Mouse (Mus musculus): ENCODE data around the gene 4930469K13Rik. TPM values are rescaled to one million over a fixed set of nuclear protein-coding genes. Genes with fewer than 3 reads are reported as not detected.

4930469K13Rik gene
- polyA plus RNA-seq, 1 experiment from 2014 or later: not detected

DNA sequence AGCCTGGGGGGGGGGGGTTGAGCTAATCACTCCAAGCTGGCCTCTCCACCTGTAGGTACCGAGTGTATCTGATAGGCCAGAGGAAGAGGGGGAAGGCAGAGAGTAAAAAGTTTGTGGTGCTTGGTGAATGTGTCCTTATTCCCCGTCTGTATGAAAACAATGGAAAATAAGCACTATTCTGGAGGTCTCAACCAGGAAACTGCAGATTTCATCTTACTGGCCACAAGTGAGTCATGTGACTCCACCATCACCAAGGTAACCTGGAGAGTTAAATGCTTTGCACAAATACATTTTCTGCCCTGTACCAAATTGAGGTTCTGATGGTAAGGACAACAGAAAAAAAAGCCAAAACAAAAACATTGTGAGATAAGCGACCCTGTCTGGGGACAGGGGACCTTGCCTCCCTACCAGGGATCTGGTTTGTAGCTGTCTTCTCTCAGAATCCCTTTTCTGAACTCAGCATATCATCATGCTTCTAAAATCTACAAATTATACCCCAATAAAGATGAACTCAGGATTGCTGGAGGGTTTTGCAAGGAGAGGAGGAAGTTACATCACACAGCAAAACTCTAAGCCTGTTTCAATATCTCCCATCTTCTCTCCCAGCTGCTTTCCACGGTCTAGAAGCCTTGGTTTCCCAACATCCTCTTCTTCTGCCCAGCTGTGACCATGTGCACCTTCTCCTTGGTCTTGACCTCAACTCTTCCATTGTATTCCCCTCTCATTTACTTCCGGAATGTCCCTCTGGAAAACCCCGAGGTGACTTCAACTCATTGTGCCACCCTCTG, 45.1 kb downstream of the 4930469K13Rik start:
- Histone ChIP-seq H3K27ac (ENCODE audit: low read depth, low read length) (no peak overlapping the region), H3K36me3 (ENCODE audit: control insufficient read depth, insufficient read depth, low read length) (no peaks in the 10 kb centered on the region), H3K9ac (ENCODE audit: low read depth, low read length) (no peak overlapping the region), H3K4me3 (ENCODE audit: low read length) (no peak overlapping the region), H3K9me3 (ENCODE audit: control insufficient read depth, low read length) (no peaks in the 10 kb centered on the region), H3K27me3 (ENCODE audit: control insufficient read depth, insufficient read depth, low read length) (no peaks in the 10 kb centered on the region), H3K4me1 (ENCODE audit: control insufficient read depth, insufficient read depth, low read length) (no peaks in the 10 kb centered on the region), H3K4me2 (replicated peaks; ENCODE audit: low read depth, low read length) (no peak overlapping the region)
- no peak for ATAC-seq (ENCODE audit: low FRiP score, low TSS enrichment)
- WGBS: 79% methylated on average over 6 of the region's 6 CpGs

DNA sequence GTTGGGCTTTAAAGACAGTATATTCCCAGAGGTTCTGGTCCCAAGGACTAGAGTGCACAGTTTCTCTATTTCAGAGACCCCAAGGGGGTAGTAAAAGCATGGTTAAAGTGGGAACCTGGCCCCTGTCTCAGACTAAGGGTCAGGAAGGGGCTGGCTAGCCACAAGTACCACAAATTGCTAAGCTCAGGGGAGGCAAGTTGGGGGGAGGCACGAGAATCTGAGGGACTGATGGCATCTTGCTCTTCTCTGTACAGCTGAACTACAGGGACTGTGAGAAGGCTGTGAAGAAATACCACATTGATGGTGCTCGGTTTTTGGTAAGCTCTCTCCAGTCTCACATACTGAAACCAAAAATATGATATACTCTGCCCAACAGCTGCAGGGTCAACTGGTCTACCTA, 47.7 kb downstream of the 4930469K13Rik start:
- H3K27ac ChIP-seq (ENCODE audit: low read depth, low read length): no peak overlapping the region
- H3K36me3 ChIP-seq (ENCODE audit: control insufficient read depth, insufficient read depth, low read length): no peaks in the 10 kb centered on the region
- WGBS: 77% methylated on average over 2 of the region's 2 CpGs
- no peaks in the 10 kb centered on the region for H3K27me3 ChIP-seq (ENCODE audit: control insufficient read depth, insufficient read depth, low read length)
- no peak overlapping the region for H3K9ac ChIP-seq (ENCODE audit: low read depth, low read length)
- H3K4me3 ChIP-seq (ENCODE audit: low read length): no peak overlapping the region
- ATAC-seq (ENCODE audit: low FRiP score, low TSS enrichment): no peak
- no peaks in the 10 kb centered on the region for H3K9me3 ChIP-seq (ENCODE audit: control insufficient read depth, low read length)
- H3K4me2 ChIP-seq (replicated peaks; ENCODE audit: low read depth, low read length): no peak overlapping the region
- H3K4me1 ChIP-seq (ENCODE audit: control insufficient read depth, insufficient read depth, low read length): no peaks in the 10 kb centered on the region

DNA sequence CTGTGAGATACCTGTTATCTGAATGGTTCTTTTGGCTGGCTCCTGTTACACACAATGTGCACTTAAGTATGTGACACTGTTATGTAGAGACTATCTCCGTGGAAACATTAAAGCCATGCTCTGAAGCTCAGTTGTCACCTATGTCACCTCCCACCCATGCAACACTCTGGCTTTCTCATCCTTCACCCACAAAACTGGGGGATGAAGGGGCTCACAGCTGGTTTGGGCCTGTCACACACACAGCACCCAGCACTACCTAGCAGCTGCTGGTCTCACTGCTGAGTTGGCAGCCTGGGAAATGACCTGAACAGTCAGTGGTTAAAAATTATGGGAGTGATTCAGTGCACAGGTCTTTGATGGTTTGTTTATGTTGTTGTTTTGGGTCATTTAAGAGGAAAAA, 48.3 kb downstream of the 4930469K13Rik start:
- Histone ChIP-seq H3K36me3 (ENCODE audit: control insufficient read depth, insufficient read depth, low read length) (no peaks in the 10 kb centered on the region), H3K9ac (ENCODE audit: low read depth, low read length) (no peak overlapping the region), H3K27me3 (ENCODE audit: control insufficient read depth, insufficient read depth, low read length) (no peaks in the 10 kb centered on the region), H3K4me1 (ENCODE audit: control insufficient read depth, insufficient read depth, low read length) (no peaks in the 10 kb centered on the region), H3K27ac (ENCODE audit: low read depth, low read length) (no peak overlapping the region), H3K4me3 (ENCODE audit: low read length) (no peak overlapping the region), H3K9me3 (ENCODE audit: control insufficient read depth, low read length) (no peaks in the 10 kb centered on the region), H3K4me2 (replicated peaks; ENCODE audit: low read depth, low read length) (no peak overlapping the region)
- no peak for ATAC-seq (ENCODE audit: low FRiP score, low TSS enrichment)
- WGBS: 72% methylated on average over 1 of the region's 1 CpGs

DNA sequence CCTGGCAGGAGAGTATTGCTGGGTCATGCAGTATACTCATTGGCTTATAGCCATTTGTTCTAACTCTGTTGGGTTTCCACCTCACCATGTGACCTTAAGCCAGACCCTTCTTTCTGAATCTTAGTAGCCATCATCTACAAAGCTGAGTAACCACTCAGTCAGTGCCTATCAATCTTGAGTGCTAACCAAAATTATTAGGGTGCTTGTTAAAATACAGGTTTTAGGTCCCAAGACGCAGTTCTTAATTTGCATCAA, 49.3 kb downstream of the 4930469K13Rik start:
- Histone ChIP-seq H3K27ac (ENCODE audit: low read depth, low read length) (no peak overlapping the region), H3K27me3 (ENCODE audit: control insufficient read depth, insufficient read depth, low read length) (no peaks in the 10 kb centered on the region), H3K9ac (ENCODE audit: low read depth, low read length) (no peak overlapping the region), H3K36me3 (ENCODE audit: control insufficient read depth, insufficient read depth, low read length) (no peaks in the 10 kb centered on the region), H3K4me3 (ENCODE audit: low read length) (no peak overlapping the region), H3K9me3 (ENCODE audit: control insufficient read depth, low read length) (no peaks in the 10 kb centered on the region), H3K4me2 (replicated peaks; ENCODE audit: low read depth, low read length) (no peak overlapping the region), H3K4me1 (ENCODE audit: control insufficient read depth, insufficient read depth, low read length) (no peaks in the 10 kb centered on the region)
- ATAC-seq (ENCODE audit: low FRiP score, low TSS enrichment): no peak
- 97% methylated on average over 1 of the region's 1 CpGs for WGBS

DNA sequence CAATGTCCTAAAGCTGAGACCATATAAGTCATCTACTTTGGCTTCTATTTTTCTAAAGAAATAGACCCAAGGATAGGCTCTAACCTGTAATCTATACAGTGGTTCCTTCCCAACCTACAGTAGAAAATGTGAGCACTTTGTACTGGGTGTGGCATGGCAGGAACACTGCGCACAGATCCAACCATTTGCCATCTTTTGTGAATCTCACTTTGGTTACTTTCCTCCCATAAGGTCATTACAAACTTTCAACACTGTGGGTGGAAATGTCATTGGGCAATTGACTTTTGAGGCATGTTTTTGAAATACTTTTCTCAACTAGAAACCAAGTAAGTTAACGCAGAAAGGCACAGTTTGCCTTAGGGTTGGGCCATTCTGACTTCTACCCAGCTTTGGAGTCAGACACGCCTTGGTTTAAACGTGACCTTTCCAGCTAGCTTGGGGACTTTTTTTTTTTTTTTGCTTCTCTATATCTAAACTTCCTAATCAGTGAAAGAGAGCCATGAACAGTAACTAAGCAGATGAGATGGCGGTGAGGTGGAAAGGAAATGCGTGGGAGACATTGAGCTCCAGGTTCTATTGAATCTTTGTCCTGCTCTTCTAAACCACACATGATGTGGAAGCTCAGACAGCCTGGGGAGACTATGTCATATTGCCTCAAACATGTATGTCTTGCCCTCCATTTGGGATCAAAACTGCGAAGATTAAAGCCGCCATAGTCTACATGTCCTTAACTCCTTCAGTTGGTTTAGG, 49.8 kb downstream of the 4930469K13Rik start:
- Histone ChIP-seq H3K27me3 (ENCODE audit: control insufficient read depth, insufficient read depth, low read length) (no peaks in the 10 kb centered on the region), H3K9ac (ENCODE audit: low read depth, low read length) (no peak overlapping the region), H3K4me3 (ENCODE audit: low read length) (no peak overlapping the region), H3K9me3 (ENCODE audit: control insufficient read depth, low read length) (no peaks in the 10 kb centered on the region), H3K27ac (ENCODE audit: low read depth, low read length) (no peak overlapping the region), H3K36me3 (ENCODE audit: control insufficient read depth, insufficient read depth, low read length) (no peaks in the 10 kb centered on the region), H3K4me1 (ENCODE audit: control insufficient read depth, insufficient read depth, low read length) (no peaks in the 10 kb centered on the region), H3K4me2 (replicated peaks; ENCODE audit: low read depth, low read length) (no peak overlapping the region)
- no peak for ATAC-seq (ENCODE audit: low FRiP score, low TSS enrichment)
- 86% methylated on average over 8 of the region's 8 CpGs for WGBS

DNA sequence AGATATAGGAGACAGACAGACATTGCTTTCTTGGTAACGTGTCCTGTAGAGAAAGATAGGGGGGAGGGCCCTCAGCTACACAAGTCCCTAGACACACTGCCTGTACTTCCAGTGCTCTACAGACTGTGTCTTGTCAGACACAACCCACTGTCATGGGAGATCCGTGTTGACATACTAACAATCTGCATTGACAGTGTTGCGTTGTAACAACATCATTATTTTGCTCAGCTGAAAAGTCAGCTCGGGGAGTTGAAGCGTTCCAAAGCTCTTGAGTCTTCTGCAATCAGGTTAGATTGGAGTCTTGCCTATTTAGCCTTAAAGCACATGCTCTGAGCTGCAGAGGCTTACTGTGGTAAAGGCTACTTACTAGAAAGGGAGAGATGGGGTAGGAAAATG, 50.8 kb downstream of the 4930469K13Rik start:
- Histone ChIP-seq H3K27ac (ENCODE audit: low read depth, low read length) (no peak overlapping the region), H3K4me3 (ENCODE audit: low read length) (no peak overlapping the region), H3K27me3 (ENCODE audit: control insufficient read depth, insufficient read depth, low read length) (no peaks in the 10 kb centered on the region), H3K9me3 (ENCODE audit: control insufficient read depth, low read length) (no peaks in the 10 kb centered on the region), H3K4me1 (ENCODE audit: control insufficient read depth, insufficient read depth, low read length) (no peaks in the 10 kb centered on the region), H3K36me3 (ENCODE audit: control insufficient read depth, insufficient read depth, low read length) (no peaks in the 10 kb centered on the region), H3K9ac (ENCODE audit: low read depth, low read length) (no peak overlapping the region), H3K4me2 (replicated peaks; ENCODE audit: low read depth, low read length) (no peak overlapping the region)
- no peak for ATAC-seq (ENCODE audit: low FRiP score, low TSS enrichment)
- 86% methylated on average over 5 of the region's 5 CpGs for WGBS

DNA sequence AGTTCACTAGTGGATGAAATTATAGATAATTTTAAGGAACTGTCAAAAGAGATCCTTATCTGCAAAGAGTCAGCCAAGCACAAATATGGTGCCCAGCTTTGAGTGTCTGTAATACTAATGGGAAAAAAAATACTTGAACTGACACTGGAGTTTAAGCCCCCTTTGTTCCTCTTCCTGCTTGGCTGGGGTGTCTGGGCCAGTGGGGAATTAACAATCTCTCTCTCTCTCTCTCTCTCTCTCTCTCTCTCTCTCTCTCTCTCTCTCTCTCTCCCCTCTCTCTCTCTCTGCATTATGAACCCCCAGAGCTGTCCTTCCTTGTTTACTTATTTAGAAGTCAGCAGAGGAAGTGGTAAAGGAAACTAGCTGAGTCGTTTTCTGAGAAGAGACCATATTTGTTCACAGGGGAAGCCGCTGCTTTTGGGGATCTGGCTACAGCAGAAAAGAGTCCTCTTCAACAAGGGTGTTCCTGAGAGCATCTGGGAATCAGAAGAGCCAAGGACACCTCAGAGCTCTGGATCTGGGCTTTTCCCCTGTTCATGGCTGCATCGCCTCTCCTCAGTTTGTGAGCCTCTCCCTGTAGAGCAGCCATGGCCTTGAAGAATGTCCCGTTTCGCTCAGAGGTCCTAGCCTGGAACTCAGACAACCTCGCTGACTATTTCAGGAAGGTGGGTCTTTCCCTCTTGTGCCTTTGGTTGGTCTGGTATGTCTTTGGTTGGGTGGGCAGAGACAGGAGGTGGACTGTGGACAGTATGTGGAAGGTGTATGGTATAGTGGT, 51.4 kb downstream of the 4930469K13Rik start, which contains the start of gene Lcp2:
TSS of gene Lcp2 (plus strand) at position 154 of the 775 bp plus-strand sequence.
- 87% methylated on average over 6 of the region's 6 CpGs for WGBS
- H3K27me3 ChIP-seq (ENCODE audit: control insufficient read depth, insufficient read depth, low read length): no peaks in the 10 kb centered on the region
- no peak within 1 kb of the TSS for H3K27ac ChIP-seq (ENCODE audit: low read depth, low read length)
- no peaks in the 10 kb centered on the region for H3K4me1 ChIP-seq (ENCODE audit: control insufficient read depth, insufficient read depth, low read length)
- no peaks in the 10 kb centered on the region for H3K36me3 ChIP-seq (ENCODE audit: control insufficient read depth, insufficient read depth, low read length)
- no peak within 1 kb of the TSS for H3K4me3 ChIP-seq (ENCODE audit: low read length)
- no peaks in the 10 kb centered on the region for H3K9me3 ChIP-seq (ENCODE audit: control insufficient read depth, low read length)
- H3K9ac ChIP-seq (ENCODE audit: low read depth, low read length): no peak within 1 kb of the TSS
- H3K4me2 ChIP-seq (replicated peaks; ENCODE audit: low read depth, low read length): no peak within 1 kb of the TSS
- ATAC-seq (ENCODE audit: low FRiP score, low TSS enrichment): no peak

DNA sequence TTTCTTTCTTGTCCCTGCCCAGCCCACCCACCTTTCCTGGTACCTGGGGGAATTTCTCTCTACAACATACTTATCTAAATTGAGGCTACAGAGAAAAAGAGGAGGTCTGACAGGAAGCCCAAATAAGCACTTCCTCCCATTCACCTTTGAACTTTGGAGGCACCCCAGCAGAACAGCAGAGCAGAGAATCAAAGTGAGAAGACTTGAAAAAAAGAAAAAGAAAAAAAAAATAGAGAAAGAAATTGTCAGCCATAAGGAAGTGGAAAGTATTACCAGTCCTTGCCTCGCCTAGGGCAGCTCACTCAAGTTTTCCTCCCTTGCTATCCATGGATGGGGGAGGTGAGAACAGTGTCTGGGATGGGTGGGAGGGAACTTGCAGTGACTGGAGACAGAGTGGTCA, 55.5 kb downstream of the 4930469K13Rik start:
- no peaks in the 10 kb centered on the region for H3K9me3 ChIP-seq (ENCODE audit: control insufficient read depth, low read length)
- H3K4me2 ChIP-seq (replicated peaks; ENCODE audit: low read depth, low read length): no peak overlapping the region
- H3K4me1 ChIP-seq (ENCODE audit: control insufficient read depth, insufficient read depth, low read length): no peaks in the 10 kb centered on the region
- no peaks in the 10 kb centered on the region for H3K27me3 ChIP-seq (ENCODE audit: control insufficient read depth, insufficient read depth, low read length)
- H3K36me3 ChIP-seq (ENCODE audit: control insufficient read depth, insufficient read depth, low read length): no peaks in the 10 kb centered on the region
- no peak overlapping the region for H3K9ac ChIP-seq (ENCODE audit: low read depth, low read length)
- no peak for ATAC-seq (ENCODE audit: low FRiP score, low TSS enrichment)
- 60% methylated on average over 1 of the region's 1 CpGs for WGBS
- H3K27ac ChIP-seq (ENCODE audit: low read depth, low read length): no peak overlapping the region
- H3K4me3 ChIP-seq (ENCODE audit: low read length): no peak overlapping the region

DNA sequence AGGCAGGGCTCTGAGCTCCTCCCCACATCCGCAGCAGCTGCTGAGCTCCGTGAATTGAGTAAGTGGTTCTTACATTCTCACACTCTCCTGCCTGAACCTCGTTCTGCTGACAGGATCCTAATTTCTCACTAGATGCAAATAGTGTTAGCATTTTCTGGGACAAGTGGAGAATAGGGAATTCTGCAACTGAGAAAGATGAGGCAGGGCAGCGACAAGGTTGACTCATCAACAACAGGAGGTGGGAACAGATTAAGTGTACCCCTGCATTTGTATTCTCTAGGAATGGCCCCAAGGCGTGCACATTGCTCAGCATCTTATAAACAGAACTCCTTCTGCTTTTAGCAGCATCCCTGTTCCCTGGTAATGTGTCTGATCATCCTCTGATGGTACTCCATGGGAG, 58.3 kb downstream of the 4930469K13Rik start:
- no peak for ATAC-seq (ENCODE audit: low FRiP score, low TSS enrichment)
- Histone ChIP-seq H3K4me1 (ENCODE audit: control insufficient read depth, insufficient read depth, low read length) (no peaks in the 10 kb centered on the region), H3K9ac (ENCODE audit: low read depth, low read length) (no peak overlapping the region), H3K4me2 (replicated peaks; ENCODE audit: low read depth, low read length) (no peak overlapping the region), H3K4me3 (ENCODE audit: low read length) (no peak overlapping the region), H3K9me3 (ENCODE audit: control insufficient read depth, low read length) (no peaks in the 10 kb centered on the region), H3K27ac (ENCODE audit: low read depth, low read length) (no peak overlapping the region), H3K27me3 (ENCODE audit: control insufficient read depth, insufficient read depth, low read length) (no peaks in the 10 kb centered on the region), H3K36me3 (ENCODE audit: control insufficient read depth, insufficient read depth, low read length) (no peaks in the 10 kb centered on the region)
- 83% methylated on average over 5 of the region's 5 CpGs for WGBS
